Mouse (Mus musculus): ENCODE measurements around the gene Amy2a1. TPM values are rescaled to one million over a fixed set of nuclear protein-coding genes. Genes with fewer than 3 reads are reported as not detected.
"Not testable (repeated sequence)": the region's sequence is repeated elsewhere in the genome, so short reads cannot be mapped to it uniquely, and the experiment has no call there.

Amy2a1 gene
- not detected in 2 replicates for polyA plus RNA-seq (2014; fragmentation: Nextera tagmentation; extraction: Ambion mirVana)

DNA sequence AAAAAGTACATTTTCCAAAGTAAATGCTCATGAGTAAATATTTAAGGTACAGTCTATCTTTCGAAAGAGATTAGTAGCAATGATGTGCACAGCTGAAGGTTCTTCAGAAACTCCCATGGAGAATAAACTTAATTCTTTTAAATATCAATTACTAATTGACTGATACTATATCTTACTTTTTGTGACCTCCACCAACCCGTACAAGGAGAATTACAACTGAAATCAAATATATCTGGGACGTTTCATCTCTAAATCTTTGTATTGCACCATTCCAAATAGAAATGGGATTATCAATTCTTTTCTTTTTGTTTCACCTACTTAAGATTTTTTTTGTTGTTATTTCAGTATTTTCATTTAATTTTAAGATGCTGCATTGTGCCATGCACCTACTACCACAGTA is at the start of gene Amy2a1:
Amy2a1 (minus strand) TSS at position 101 of the 400 bp plus-strand sequence.
- not testable (repeated sequence) for H3K4me3 ChIP-seq (ENCODE audit: low read depth, low read length); H3K36me3 ChIP-seq (ENCODE audit: control insufficient read depth, insufficient read depth, low read length); H3K4me1 ChIP-seq (ENCODE audit: control insufficient read depth, insufficient read depth, low read length); ATAC-seq (ENCODE audit: insufficient number of reproducible peaks, low FRiP score, low TSS enrichment, low read depth); H3K4me2 ChIP-seq (ENCODE audit: low read depth, severe bottlenecking); DNase-seq (ENCODE audit: low spot score); H3K27me3 ChIP-seq (ENCODE audit: control insufficient read depth, insufficient read depth, low read length); H3K9ac ChIP-seq (ENCODE audit: low read length); H3K27ac ChIP-seq (replicated peaks; ENCODE audit: low read depth, low read length); H3K9me3 ChIP-seq (ENCODE audit: control insufficient read depth, low read length)
- WGBS: 88% methylated on average over 2 of the region's 3 CpGs

DNA sequence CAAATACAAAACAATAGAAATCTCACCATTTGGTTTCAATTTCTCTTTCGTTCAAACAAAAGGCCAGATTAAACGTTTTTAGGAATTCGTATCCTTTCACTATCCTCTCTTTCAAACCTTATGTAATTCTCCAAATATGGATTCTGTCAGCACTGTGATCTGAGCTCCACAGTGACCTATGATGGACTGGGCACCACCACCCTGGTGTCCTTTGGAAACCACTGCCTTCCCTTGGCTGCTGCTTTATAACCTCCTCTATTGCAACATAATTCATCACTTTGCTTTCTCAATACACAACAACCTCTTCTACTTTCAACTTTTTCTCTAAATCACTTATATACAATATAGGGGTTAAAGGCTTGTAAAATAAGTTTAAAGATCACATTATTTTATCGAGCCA is 42.4 kb upstream of the Amy2a1 start:
- DNase-seq (ENCODE audit: low spot score) (no peak), ATAC-seq (ENCODE audit: insufficient number of reproducible peaks, low FRiP score, low TSS enrichment, low read depth) (no peak)
- Histone ChIP-seq H3K27ac (replicated peaks; ENCODE audit: low read depth, low read length) (no peak overlapping the region), H3K27me3 (ENCODE audit: control insufficient read depth, insufficient read depth, low read length) (no peaks in the 10 kb centered on the region), H3K9ac (ENCODE audit: low read length) (no peak overlapping the region), H3K4me3 (ENCODE audit: low read depth, low read length) (no peak overlapping the region), H3K4me2 (ENCODE audit: low read depth, severe bottlenecking) (no peak overlapping the region), H3K36me3 (ENCODE audit: control insufficient read depth, insufficient read depth, low read length) (no peaks in the 10 kb centered on the region), H3K9me3 (ENCODE audit: control insufficient read depth, low read length) (no peaks in the 10 kb centered on the region), H3K4me1 (ENCODE audit: control insufficient read depth, insufficient read depth, low read length) (no peaks in the 10 kb centered on the region)
- 79% methylated on average over 4 of the region's 4 CpGs for WGBS

DNA sequence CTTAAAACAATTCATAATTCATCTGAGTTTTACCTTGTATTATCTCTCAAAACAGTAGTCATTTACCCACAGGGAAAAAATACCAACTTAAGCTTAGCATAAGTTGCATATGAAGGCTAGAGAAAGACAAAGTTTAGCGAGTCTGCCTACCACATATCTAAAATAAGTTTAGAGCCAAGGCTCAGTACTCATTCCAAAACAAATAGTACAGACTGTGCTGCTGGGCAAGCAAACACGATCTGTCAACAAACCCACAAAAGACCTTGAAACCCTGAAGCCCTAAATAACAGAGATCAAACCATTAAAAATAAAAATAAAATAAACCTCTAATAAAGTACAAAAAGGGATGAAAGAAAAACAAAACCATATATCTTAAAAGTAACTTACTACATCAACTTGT is 41.9 kb upstream of the Amy2a1 start:
- Histone ChIP-seq H3K4me1 (ENCODE audit: control insufficient read depth, insufficient read depth, low read length) (no peaks in the 10 kb centered on the region), H3K4me2 (ENCODE audit: low read depth, severe bottlenecking) (no peak overlapping the region), H3K36me3 (ENCODE audit: control insufficient read depth, insufficient read depth, low read length) (no peaks in the 10 kb centered on the region), H3K27ac (replicated peaks; ENCODE audit: low read depth, low read length) (no peak overlapping the region), H3K4me3 (ENCODE audit: low read depth, low read length) (no peak overlapping the region), H3K9me3 (ENCODE audit: control insufficient read depth, low read length) (no peaks in the 10 kb centered on the region), H3K9ac (ENCODE audit: low read length) (no peak overlapping the region), H3K27me3 (ENCODE audit: control insufficient read depth, insufficient read depth, low read length) (no peaks in the 10 kb centered on the region)
- no peak for ATAC-seq (ENCODE audit: insufficient number of reproducible peaks, low FRiP score, low TSS enrichment, low read depth)
- WGBS: 88% methylated on average over 2 of the region's 2 CpGs
- no peak for DNase-seq (ENCODE audit: low spot score)

DNA sequence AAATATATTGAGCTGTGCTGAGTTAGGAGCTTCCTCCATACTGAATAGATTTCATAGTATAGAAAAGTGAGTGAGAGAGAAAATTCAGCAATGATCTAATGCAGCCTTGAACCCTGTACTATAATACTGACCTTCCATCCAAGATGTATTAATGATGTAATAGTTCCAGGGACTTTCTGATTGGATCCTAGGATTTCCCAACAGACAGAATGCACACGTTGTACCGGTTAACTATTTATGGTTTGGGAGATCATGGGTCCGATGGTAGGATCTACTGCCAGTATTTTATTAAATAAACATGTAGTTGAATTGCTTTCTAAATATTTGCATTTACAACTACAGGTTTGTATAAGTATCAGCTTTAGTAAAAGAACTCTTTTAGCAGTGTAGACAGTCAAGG is 39.9 kb upstream of the Amy2a1 start:
- ATAC-seq (ENCODE audit: insufficient number of reproducible peaks, low FRiP score, low TSS enrichment, low read depth) (no peak), DNase-seq (ENCODE audit: low spot score) (no peak)
- H3K9ac ChIP-seq (ENCODE audit: low read length): no peak overlapping the region
- WGBS: 81% methylated on average over 3 of the region's 3 CpGs
- H3K27ac ChIP-seq (replicated peaks; ENCODE audit: low read depth, low read length): no peak overlapping the region
- no peaks in the 10 kb centered on the region for H3K4me1 ChIP-seq (ENCODE audit: control insufficient read depth, insufficient read depth, low read length)
- no peaks in the 10 kb centered on the region for H3K36me3 ChIP-seq (ENCODE audit: control insufficient read depth, insufficient read depth, low read length)
- H3K9me3 ChIP-seq (ENCODE audit: control insufficient read depth, low read length): no peaks in the 10 kb centered on the region
- no peak overlapping the region for H3K4me3 ChIP-seq (ENCODE audit: low read depth, low read length)
- H3K4me2 ChIP-seq (ENCODE audit: low read depth, severe bottlenecking): no peak overlapping the region
- H3K27me3 ChIP-seq (ENCODE audit: control insufficient read depth, insufficient read depth, low read length): no peaks in the 10 kb centered on the region

DNA sequence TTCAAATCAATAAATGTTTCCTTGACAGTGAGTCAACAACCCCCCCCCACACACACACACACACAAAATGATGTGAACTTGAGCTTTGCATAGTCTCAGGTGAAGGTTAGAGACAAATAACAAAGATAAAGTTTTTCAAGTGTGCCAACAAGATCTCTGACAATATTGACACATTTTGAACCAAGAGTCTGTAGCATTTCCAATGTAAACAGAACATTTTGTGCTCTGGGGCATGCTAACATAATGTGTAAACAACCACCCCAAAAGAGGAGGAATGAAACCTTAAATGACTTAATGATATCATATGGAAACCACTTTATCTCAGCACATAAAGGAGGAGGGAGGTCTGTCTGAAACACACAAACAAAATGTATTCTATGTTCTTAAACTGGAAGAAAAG is 7.5 kb upstream of the Amy2a1 start:
- Histone ChIP-seq H3K4me2 (ENCODE audit: low read depth, severe bottlenecking) (no peak overlapping the region), H3K9me3 (ENCODE audit: control insufficient read depth, low read length) (no peaks in the 10 kb centered on the region), H3K36me3 (ENCODE audit: control insufficient read depth, insufficient read depth, low read length) (no peaks in the 10 kb centered on the region), H3K4me1 (ENCODE audit: control insufficient read depth, insufficient read depth, low read length) (no peaks in the 10 kb centered on the region), H3K4me3 (ENCODE audit: low read depth, low read length) (no peak overlapping the region), H3K27me3 (ENCODE audit: control insufficient read depth, insufficient read depth, low read length) (no peaks in the 10 kb centered on the region), H3K9ac (ENCODE audit: low read length) (no peak overlapping the region), H3K27ac (replicated peaks; ENCODE audit: low read depth, low read length) (no peak overlapping the region)
- no peak for DNase-seq (ENCODE audit: low spot score)
- no peak for ATAC-seq (ENCODE audit: insufficient number of reproducible peaks, low FRiP score, low TSS enrichment, low read depth)

Other genes with a start within 250 kb of the Amy2a1 start
- gene Amy2a4, start 241.0 kb downstream of the Amy2a1 start, polyA plus RNA-seq (2014; fragmentation: Nextera tagmentation; extraction: Ambion mirVana): not detected in 2 replicates
- gene Amy2a3, start 208.4 kb downstream of the Amy2a1 start, polyA plus RNA-seq (2014; fragmentation: Nextera tagmentation; extraction: Ambion mirVana): not detected in 2 replicates
- gene Amy2a2, start 175.8 kb downstream of the Amy2a1 start, polyA plus RNA-seq (2014; fragmentation: Nextera tagmentation; extraction: Ambion mirVana): not detected in 2 replicates
- 0.89 and 0.99 TPM in 2 replicates for gene Amy1, start 74.3 kb upstream of the Amy2a1 start, polyA plus RNA-seq (2014; fragmentation: Nextera tagmentation; extraction: Ambion mirVana)
- 39.8 and 43.6 TPM in 2 replicates for gene Rnpc3, start 97.7 kb upstream of the Amy2a1 start, polyA plus RNA-seq (2014; fragmentation: Nextera tagmentation; extraction: Ambion mirVana)